Mouse (Mus musculus): Measurements from ENCODE around the gene Dach1.

The Dach1 gene

DNA sequence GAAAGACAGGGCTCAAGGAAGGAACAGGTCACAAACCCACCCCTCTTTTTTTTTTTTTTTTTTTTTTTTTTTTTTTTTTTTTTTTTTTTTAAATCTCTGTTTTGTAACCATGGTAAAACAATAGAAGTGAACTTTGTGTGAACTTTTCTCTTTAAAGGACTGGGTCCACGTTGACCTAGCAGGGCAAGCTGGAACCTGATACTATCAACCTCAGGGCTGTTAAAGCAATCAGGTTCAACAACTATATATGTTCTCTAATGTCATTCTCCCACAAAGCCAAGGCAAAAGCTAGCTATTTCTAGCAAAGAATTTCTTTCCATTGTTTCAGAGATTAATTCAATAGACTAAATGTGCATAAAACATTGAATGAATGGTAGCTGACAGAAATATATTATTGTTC is 134.3 kb downstream of the Dach1 start:
- no peak for DNase-seq (ENCODE audit: low read depth, low spot score)
- H3K27me3 ChIP-seq (ENCODE audit: control insufficient read depth, insufficient read depth, low read length, poor library complexity, severe bottlenecking): no peaks in the 10 kb centered on the region
- H3K36me3 ChIP-seq (ENCODE audit: control insufficient read depth, insufficient read depth, low read length, poor library complexity, severe bottlenecking): no peaks in the 10 kb centered on the region

DNA sequence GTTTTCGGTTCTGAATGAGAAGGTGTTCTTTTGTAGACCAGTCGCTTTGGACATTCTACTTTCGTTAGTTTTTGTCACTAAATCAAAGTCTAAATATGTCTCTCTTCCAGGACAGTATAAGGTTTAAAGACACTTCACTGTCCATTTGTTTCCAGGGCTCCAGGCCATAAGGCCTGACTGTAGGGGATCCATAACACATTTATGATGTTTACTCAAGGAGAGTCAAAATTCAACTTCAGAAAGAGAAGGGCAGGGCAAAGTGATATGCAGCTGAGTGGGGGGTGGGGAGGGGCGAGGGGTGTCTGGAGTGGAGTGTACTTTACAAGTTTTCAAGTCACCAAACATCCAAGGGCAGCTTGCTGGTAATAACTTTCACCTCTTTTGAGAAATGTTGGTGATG is 146.0 kb downstream of the Dach1 start:
- H3K36me3 ChIP-seq (ENCODE audit: control insufficient read depth, insufficient read depth, low read length, poor library complexity, severe bottlenecking): no peaks in the 10 kb centered on the region
- no peaks in the 10 kb centered on the region for H3K27me3 ChIP-seq (ENCODE audit: control insufficient read depth, insufficient read depth, low read length, poor library complexity, severe bottlenecking)
- DNase-seq (ENCODE audit: low read depth, low spot score): no peak

- no peaks in the 10 kb centered on the region for H3K36me3 ChIP-seq (ENCODE audit: control insufficient read depth, insufficient read depth, low read length, poor library complexity, severe bottlenecking)
- no peaks in the 10 kb centered on the region for H3K27me3 ChIP-seq (ENCODE audit: control insufficient read depth, insufficient read depth, low read length, poor library complexity, severe bottlenecking)
- no peak for DNase-seq (ENCODE audit: low read depth, low spot score)
Measured at GRCm38 (mm10) chr14:98014053-98014452, 155.5 kb downstream of the Dach1 start.

DNA sequence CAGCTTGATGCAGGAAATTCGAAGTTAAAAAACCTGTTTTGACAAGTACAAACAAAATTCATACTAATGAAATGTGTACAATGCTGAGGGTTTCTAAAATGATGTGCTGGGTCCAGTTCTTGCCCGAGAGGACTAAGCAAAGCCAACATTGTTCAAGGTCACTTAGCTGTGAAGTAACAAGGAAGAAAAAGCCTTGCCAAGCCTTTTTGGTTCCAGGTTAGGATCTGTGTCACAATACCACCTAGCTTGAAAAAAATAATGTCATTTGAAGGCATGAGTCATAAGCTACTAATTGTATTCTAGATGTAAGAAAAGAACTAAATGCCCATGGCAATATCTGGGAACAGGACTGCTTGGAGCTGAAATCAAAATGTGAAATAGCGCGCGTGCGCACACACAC is 161.1 kb downstream of the Dach1 start:
- Histone ChIP-seq H3K27me3 (ENCODE audit: control insufficient read depth, insufficient read depth, low read length, poor library complexity, severe bottlenecking) (no peaks in the 10 kb centered on the region), H3K36me3 (ENCODE audit: control insufficient read depth, insufficient read depth, low read length, poor library complexity, severe bottlenecking) (no peaks in the 10 kb centered on the region)
- DNase-seq (ENCODE audit: low read depth, low spot score): no peak

- Histone ChIP-seq H3K27me3 (ENCODE audit: control insufficient read depth, insufficient read depth, low read length, poor library complexity, severe bottlenecking) (no peaks in the 10 kb centered on the region), H3K36me3 (ENCODE audit: control insufficient read depth, insufficient read depth, low read length, poor library complexity, severe bottlenecking) (no peaks in the 10 kb centered on the region)
- DNase-seq (ENCODE audit: low read depth, low spot score): no peak
Measured at GRCm38 (mm10) chr14:98002021-98002680, 167.4 kb downstream of the Dach1 start.

DNA sequence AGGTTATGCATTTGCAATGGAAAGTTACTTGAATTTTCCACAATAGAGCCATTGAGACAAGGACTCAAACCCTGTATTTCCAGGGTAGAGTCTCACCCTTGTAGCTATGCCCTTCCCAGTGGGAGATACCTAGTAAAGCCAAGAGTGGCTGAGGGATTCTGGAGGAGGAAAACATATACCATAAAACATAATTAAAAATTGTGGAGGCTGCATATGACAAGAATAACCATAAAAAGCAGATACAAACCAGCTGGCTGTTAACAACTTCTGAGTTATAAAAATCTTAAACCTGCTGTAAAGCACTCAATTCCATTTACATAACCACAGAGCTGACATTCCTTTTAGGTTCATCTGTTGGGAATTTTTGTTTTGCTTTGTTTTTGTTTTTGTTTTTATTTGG is 171.0 kb downstream of the Dach1 start:
- no peaks in the 10 kb centered on the region for H3K36me3 ChIP-seq (ENCODE audit: control insufficient read depth, insufficient read depth, low read length, poor library complexity, severe bottlenecking)
- no peak for DNase-seq (ENCODE audit: low read depth, low spot score)
- H3K27me3 ChIP-seq (ENCODE audit: control insufficient read depth, insufficient read depth, low read length, poor library complexity, severe bottlenecking): no peaks in the 10 kb centered on the region

DNA sequence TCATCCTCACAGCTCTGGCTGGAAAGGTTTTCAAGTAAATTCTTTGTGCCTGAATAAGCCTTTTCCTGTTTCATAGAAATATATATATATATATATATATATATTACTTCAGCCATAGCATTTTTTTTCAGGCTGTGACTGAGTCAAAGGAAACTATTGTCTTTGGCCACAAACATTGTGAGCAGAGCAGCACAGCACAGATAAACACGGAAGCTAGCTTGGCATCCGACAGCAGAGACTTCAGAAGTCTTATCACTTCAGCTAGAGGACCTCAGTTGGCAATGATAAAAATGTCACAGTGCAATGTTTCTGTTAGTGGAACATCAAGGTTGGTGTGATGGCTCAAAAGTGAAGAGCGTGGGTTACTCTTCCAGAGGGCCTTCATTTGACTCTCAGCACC is 186.3 kb downstream of the Dach1 start:
- no peak for DNase-seq (ENCODE audit: low read depth, low spot score)
- Histone ChIP-seq H3K36me3 (ENCODE audit: control insufficient read depth, insufficient read depth, low read length, poor library complexity, severe bottlenecking) (no peaks in the 10 kb centered on the region), H3K27me3 (ENCODE audit: control insufficient read depth, insufficient read depth, low read length, poor library complexity, severe bottlenecking) (no peaks in the 10 kb centered on the region)

GRCm38 (mm10) chr14:97982676-97983075 is 186.9 kb downstream of the Dach1 start:
- Histone ChIP-seq H3K36me3 (ENCODE audit: control insufficient read depth, insufficient read depth, low read length, poor library complexity, severe bottlenecking) (no peaks in the 10 kb centered on the region), H3K27me3 (ENCODE audit: control insufficient read depth, insufficient read depth, low read length, poor library complexity, severe bottlenecking) (no peaks in the 10 kb centered on the region)
- no peak for DNase-seq (ENCODE audit: low read depth, low spot score)

DNA sequence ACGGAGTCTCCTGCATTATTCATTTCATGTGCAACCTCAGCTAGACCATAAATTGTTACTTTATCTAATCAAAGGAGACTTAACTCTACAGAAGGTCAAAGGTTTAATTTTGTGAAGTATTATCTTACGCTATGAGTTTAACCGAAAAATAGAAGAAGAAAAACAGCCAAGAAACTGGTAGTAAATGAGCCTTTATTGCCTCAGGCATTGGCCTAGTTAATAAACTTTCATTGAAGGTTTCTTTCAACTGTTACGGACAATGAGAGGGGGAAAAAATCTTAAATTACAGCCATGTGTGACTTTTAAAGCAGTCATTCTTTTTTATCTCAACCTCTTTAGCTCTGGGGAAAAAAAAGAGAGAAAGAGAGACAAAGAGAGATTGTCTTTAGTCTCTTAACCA is 188.7 kb downstream of the Dach1 start:
- no peaks in the 10 kb centered on the region for H3K36me3 ChIP-seq (ENCODE audit: control insufficient read depth, insufficient read depth, low read length, poor library complexity, severe bottlenecking)
- no peaks in the 10 kb centered on the region for H3K27me3 ChIP-seq (ENCODE audit: control insufficient read depth, insufficient read depth, low read length, poor library complexity, severe bottlenecking)
- no peak for DNase-seq (ENCODE audit: low read depth, low spot score)

DNA sequence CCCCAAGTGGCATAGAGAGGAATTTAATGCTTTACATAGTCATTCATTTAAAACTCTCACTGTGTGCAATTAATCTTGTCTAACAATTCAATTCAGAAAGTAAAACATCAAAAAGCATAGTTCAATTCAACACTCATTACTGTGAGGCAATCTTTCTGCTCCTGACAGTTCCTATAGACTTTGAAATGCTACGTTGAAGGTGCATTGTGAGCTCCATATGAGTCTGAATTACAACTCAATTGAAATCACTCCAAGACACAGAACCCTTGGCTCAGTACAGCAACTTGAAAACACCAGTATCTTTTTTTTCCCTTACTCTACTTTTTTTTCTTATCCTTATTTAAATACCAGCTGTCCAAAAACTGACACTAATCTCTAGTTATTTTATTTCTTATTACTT is 193.5 kb downstream of the Dach1 start:
- DNase-seq (ENCODE audit: low read depth, low spot score): no peak
- Histone ChIP-seq H3K27me3 (ENCODE audit: control insufficient read depth, insufficient read depth, low read length, poor library complexity, severe bottlenecking) (no peaks in the 10 kb centered on the region), H3K36me3 (ENCODE audit: control insufficient read depth, insufficient read depth, low read length, poor library complexity, severe bottlenecking) (no peaks in the 10 kb centered on the region)

- DNase-seq (ENCODE audit: low read depth, low spot score): no peak
- no peaks in the 10 kb centered on the region for H3K27me3 ChIP-seq (ENCODE audit: control insufficient read depth, insufficient read depth, low read length, poor library complexity, severe bottlenecking)
- H3K36me3 ChIP-seq (ENCODE audit: control insufficient read depth, insufficient read depth, low read length, poor library complexity, severe bottlenecking): no peaks in the 10 kb centered on the region
Measured at GRCm38 (mm10) chr14:97975447-97975846, 194.1 kb downstream of the Dach1 start.

GRCm38 (mm10) chr14:97964543-97965069 is 205.0 kb downstream of the Dach1 start:
- DNase-seq (ENCODE audit: low read depth, low spot score): no peak
- Histone ChIP-seq H3K36me3 (ENCODE audit: control insufficient read depth, insufficient read depth, low read length, poor library complexity, severe bottlenecking) (no peaks in the 10 kb centered on the region), H3K27me3 (ENCODE audit: control insufficient read depth, insufficient read depth, low read length, poor library complexity, severe bottlenecking) (no peaks in the 10 kb centered on the region)

DNA sequence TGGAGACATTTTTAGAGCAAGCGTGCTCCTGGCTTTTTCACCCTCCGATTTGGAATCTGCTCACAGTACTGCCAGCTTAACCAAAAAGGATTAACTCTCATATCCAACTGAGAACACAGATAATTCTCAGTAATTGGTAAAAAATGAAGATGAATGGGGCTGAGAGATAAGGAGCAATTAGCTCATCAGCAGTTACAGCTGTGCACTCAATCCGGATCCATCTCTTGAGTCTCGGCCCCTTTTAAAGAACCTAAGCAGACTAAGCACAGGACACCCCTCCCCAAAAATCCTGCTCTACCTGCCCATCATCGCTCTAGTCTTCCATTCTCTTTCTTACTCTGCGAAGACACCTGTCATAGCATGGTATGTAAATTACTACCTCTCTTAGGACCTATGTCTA is 205.9 kb downstream of the Dach1 start:
- H3K36me3 ChIP-seq (ENCODE audit: control insufficient read depth, insufficient read depth, low read length, poor library complexity, severe bottlenecking): no peaks in the 10 kb centered on the region
- DNase-seq (ENCODE audit: low read depth, low spot score): no peak
- H3K27me3 ChIP-seq (ENCODE audit: control insufficient read depth, insufficient read depth, low read length, poor library complexity, severe bottlenecking): no peaks in the 10 kb centered on the region

DNA sequence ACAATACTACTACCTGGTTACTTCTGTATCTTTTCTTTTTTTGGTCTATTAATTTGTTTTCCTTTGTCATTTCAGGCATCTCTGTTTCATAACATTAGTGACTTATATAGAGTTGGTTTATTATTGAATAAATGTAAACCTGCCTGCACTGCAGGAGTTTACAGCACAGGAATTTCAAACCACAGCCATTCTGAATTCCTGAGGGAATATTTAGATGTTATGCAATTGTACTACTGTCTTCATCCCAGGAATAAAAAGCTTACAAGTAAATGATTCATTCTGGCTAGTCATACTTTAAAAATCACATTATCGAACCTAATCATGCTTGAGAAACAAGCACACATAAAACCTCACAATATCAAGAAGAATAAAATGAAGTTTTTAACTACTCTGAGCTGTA is 213.2 kb downstream of the Dach1 start:
- no peak for DNase-seq (ENCODE audit: low read depth, low spot score)
- no peaks in the 10 kb centered on the region for H3K36me3 ChIP-seq (ENCODE audit: control insufficient read depth, insufficient read depth, low read length, poor library complexity, severe bottlenecking)
- no peaks in the 10 kb centered on the region for H3K27me3 ChIP-seq (ENCODE audit: control insufficient read depth, insufficient read depth, low read length, poor library complexity, severe bottlenecking)

GRCm38 (mm10) chr14:97945471-97945870 is 224.1 kb downstream of the Dach1 start:
- Histone ChIP-seq H3K36me3 (ENCODE audit: control insufficient read depth, insufficient read depth, low read length, poor library complexity, severe bottlenecking) (no peaks in the 10 kb centered on the region), H3K27me3 (ENCODE audit: control insufficient read depth, insufficient read depth, low read length, poor library complexity, severe bottlenecking) (no peaks in the 10 kb centered on the region)
- no peak for DNase-seq (ENCODE audit: low read depth, low spot score)

DNA sequence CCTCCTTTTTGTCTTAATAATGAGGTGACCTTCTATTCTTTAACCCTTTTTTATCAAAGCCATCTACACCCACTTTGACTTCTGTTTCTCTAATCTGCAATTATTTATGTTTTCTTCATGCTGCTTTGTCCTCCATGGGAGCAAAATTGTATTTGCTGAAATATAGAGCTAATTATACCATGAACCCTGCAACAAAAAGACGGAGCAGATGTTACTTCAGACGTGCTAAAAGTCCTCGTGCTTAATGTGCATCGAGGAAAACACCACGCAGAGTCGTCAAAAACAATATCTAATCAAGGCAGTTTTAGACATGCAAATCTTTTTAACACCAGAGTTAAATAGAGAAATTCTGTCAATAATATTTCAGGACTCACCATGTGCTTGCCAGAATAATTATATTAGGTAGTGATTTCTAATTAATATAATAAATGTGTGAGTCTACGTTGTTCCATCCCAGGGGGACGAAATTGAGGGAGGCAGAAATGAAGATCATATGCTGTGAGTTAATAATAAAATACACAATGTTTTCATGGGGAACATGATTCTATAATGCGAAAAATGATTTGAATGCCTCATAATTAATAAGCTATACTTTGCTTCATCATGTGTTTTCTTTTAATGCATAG is 224.8 kb downstream of the Dach1 start:
- DNase-seq (ENCODE audit: low read depth, low spot score): no peak
- Histone ChIP-seq H3K36me3 (ENCODE audit: control insufficient read depth, insufficient read depth, low read length, poor library complexity, severe bottlenecking) (no peaks in the 10 kb centered on the region), H3K27me3 (ENCODE audit: control insufficient read depth, insufficient read depth, low read length, poor library complexity, severe bottlenecking) (no peaks in the 10 kb centered on the region)

All from splenic B cell, adult 2 months (primary cell).